Comparison of ENCODE assay signal across 10 mouse cellular contexts in the genomic region with DNA sequence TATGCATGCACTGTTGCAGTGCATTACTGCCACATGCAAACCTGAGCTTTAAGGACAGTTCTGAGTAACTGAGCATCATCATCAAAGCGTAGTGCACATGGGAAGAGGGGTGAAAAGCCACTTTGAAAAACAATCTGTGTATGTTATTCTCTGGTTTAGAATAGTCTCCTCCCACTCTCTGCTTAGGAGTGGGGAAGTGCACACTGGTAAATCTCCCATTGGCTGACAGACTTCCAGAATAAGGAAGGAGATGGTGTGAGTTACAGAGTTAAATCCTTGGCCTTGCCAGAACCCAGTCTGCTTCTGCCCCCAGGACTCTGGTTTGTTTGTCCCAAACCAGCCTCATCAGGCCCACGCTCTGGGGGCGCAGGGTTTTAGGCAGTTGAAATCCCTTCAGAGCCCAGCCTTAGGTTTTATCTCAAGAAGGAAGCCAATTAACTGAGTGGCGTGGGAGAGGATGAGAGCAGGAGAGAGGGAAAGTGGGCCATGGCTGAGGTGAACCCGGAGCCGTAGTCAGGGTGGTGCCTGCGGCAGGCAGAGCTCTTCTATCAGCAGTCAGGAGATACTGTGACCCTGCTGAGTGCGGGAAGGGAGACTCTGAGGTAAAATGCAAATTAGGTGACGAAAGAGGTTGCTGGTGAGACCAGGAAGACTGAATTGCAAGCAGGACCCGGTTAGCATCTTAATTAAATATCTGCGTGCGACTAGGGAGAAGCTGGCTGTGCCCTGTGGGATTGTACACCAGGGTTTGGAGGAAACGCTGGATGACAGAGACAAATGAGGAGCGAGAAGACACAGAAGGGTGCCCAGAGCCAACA.
DNase-seq lines count a peak whose midpoint lies in the region; ATAC-seq and TF ChIP-seq lines count a peak whose summit lies in the region.
"Had no signal": no experiment of that assay in that cellular context is flagged by ENCODE, and none has a peak within 500 bp of the region (broad histone marks: within the 10 kb centered on the region; RNA-seq: fewer than 3 reads in every experiment).

No protein-coding gene starts in this region.

- H3K9me3 ChIP-seq in forebrain, embryonic 11.5 days (ENCODE audit: control insufficient read depth, low read length) = no peaks in the 10 kb centered on the region
- no peaks in the 10 kb centered on the region for H3K9me3 ChIP-seq in forebrain, embryonic 15.5 days
- no peaks in the 10 kb centered on the region for H3K9me3 ChIP-seq in limb, embryonic 12.5 days

- no peak overlapping the region for H3K27ac ChIP-seq in forebrain, embryonic 11.5 days (ENCODE audit: low read depth, low read length)
- H3K27ac ChIP-seq in forebrain, embryonic 15.5 days (replicated peaks) = no peak overlapping the region
- H3K27ac ChIP-seq in left cerebral cortex, adult 2 months = no peak overlapping the region
- H3K27ac ChIP-seq in limb, embryonic 12.5 days = no peak overlapping the region

- no peaks in the 10 kb centered on the region for H3K36me3 ChIP-seq in forebrain, embryonic 11.5 days (ENCODE audit: control insufficient read depth, insufficient read depth, low read length)
- H3K36me3 ChIP-seq in forebrain, embryonic 15.5 days = no peaks in the 10 kb centered on the region
- H3K36me3 ChIP-seq in limb, embryonic 12.5 days = no peaks in the 10 kb centered on the region

- H3K9ac ChIP-seq in forebrain, embryonic 11.5 days (ENCODE audit: low read length) = no peak overlapping the region
- H3K9ac ChIP-seq in forebrain, embryonic 15.5 days (replicated peaks) = no peak overlapping the region
- H3K9ac ChIP-seq in limb, embryonic 12.5 days (replicated peaks) = no peak overlapping the region

- H3K4me1 ChIP-seq in forebrain, embryonic 11.5 days (replicated peaks; ENCODE audit: control insufficient read depth, insufficient read depth, low read length) = peaks cover 2% of the 10 kb centered on the region; the same call in 1 of the 2 replicates
- 0 out of 2 replicates have a peak, but pooled peaks cover 3% of the 10 kb centered on the region for H3K4me1 ChIP-seq in forebrain, embryonic 15.5 days
- H3K4me1 ChIP-seq in limb, embryonic 12.5 days (replicated peaks) = peaks cover 17% of the 10 kb centered on the region

- 19% methylated on average over 14 of the region's 14 CpGs for WGBS in forebrain, embryonic 11.5 days
- WGBS in forebrain, embryonic 15.5 days = 20% methylated on average over 14 of the region's 14 CpGs
- WGBS in limb, embryonic 12.5 days = 19% methylated on average over 14 of the region's 14 CpGs

- no peak for TF ChIP-seq POLR2A in brain, embryonic 14.5 days (IDR thresholded peaks at IDR 0.05; ENCODE audit: borderline replicate concordance, extremely low read depth, insufficient read depth, insufficient read length, poor library complexity, severe bottlenecking)

- no peaks in the 10 kb centered on the region for H3K27me3 ChIP-seq in forebrain, embryonic 11.5 days (ENCODE audit: control insufficient read depth, insufficient read depth, low read length)
- no peaks in the 10 kb centered on the region for H3K27me3 ChIP-seq in forebrain, embryonic 15.5 days
- H3K27me3 ChIP-seq in limb, embryonic 12.5 days = peaks cover 33% of the 10 kb centered on the region

- TF ChIP-seq CTCF in left cerebral cortex, adult 2 months (IDR thresholded peaks at IDR 0.05) = no peak
- no peak for TF ChIP-seq CTCF in brain, embryonic 14.5 days (IDR thresholded peaks at IDR 0.05; ENCODE audit: borderline replicate concordance, extremely low read depth, insufficient read depth, insufficient read length)

- intact Hi-C loops in left cerebral cortex, adult 2 months (cut with DNase I) = loop anchor here (5.0 kb wide), 1 partner anchor 56 kb away; no protein-coding TSS in a partner anchor
- intact Hi-C loops in left cerebral cortex, postnatal 14 days (cut with DNase I) = no loop called here
- intact Hi-C loops in gastrocnemius, postnatal 36 days (cut with DNase I) = no loop called here

- peak overlapping the region; percentile 1; the same call in 1 of the 2 replicates for H3K4me2 ChIP-seq in forebrain, embryonic 11.5 days (ENCODE audit: low read depth, low read length, severe bottlenecking)
- H3K4me2 ChIP-seq in forebrain, embryonic 15.5 days (replicated peaks) = no peak overlapping the region
- H3K4me2 ChIP-seq in limb, embryonic 12.5 days = peak overlapping the region; percentile 35

- no peak for DNase-seq in forebrain, embryonic 11.5 days (ENCODE audit: low spot score)
- DNase-seq in left cerebral cortex, adult 2 months (ENCODE audit: extremely low spot score in 1 of 2, low spot score in 2 of 2) = peak in 1 of 2 experiments; percentile 19
- DNase-seq in left cerebral cortex, postnatal 14 days (ENCODE audit: low spot score in 2 of 2) = no peak
- peak; percentile 19 for DNase-seq in brain, embryonic 14.5 days (ENCODE audit: low read depth)
- no peak for DNase-seq in gastrocnemius, postnatal 36 days
- no peak for DNase-seq in adrenal gland, adult 8-10 months
- DNase-seq: cerebellum, adult 11 months; kidney, postnatal 14 days had no signal

- ATAC-seq in forebrain, embryonic 11.5 days (replicated peaks; ENCODE audit: low FRiP score) = no peak
- no peak for ATAC-seq in forebrain, embryonic 15.5 days (replicated peaks)
- no peak for ATAC-seq in limb, embryonic 12.5 days (ENCODE audit: insufficient number of reproducible peaks, insufficient read depth, low FRiP score, low TSS enrichment, low read depth)

- H3K4me3 ChIP-seq in forebrain, embryonic 11.5 days (ENCODE audit: low read depth, low read length) = no peak overlapping the region
- no peak overlapping the region for H3K4me3 ChIP-seq in forebrain, embryonic 15.5 days
- peak overlapping the region; percentile 14; the same call in 1 of the 2 replicates for H3K4me3 ChIP-seq in left cerebral cortex, adult 2 months
- no peak overlapping the region for H3K4me3 ChIP-seq in limb, embryonic 12.5 days (replicated peaks)
